Mouse (Mus musculus) neural tube, embryonic 13.5 days (tissue): ENCODE measurements around the gene Pagr1b. TPM values are rescaled to one million over a fixed set of nuclear protein-coding genes. Genes with fewer than 3 reads are reported as not detected.

Experiments
- ATAC-seq: fragments of 200-750 bp; cut with Nextera tagmentation; 2 replicates; pipeline ENCODE4 v1.8.0; 2017; ENCODE audit warnings: low read depth, mild to moderate bottlenecking, moderate TSS enrichment, moderate library complexity
- H3K27ac ChIP-seq: fragments of 300-500 bp; sonication (generic); replicated peaks from 2 replicates; pipeline ENCODE4 v1.5.1; 2015; ENCODE audit warnings: moderate library complexity, mild to moderate bottlenecking, inconsistent platforms
- H3K27me3 ChIP-seq: fragments of 300-500 bp; sonication (generic); 2 replicates; pipeline ENCODE4 v1.6.1; 2015; ENCODE audit warnings: mild to moderate bottlenecking, inconsistent platforms
- H3K36me3 ChIP-seq: fragments of 300-500 bp; sonication (generic); 2 replicates; pipeline ENCODE4 v1.6.1; 2015; ENCODE audit warnings: mild to moderate bottlenecking, inconsistent platforms
- H3K4me1 ChIP-seq: fragments of 300-500 bp; sonication (generic); replicated peaks from 2 replicates; pipeline ENCODE4 v1.6.1; 2015; ENCODE audit warnings: inconsistent platforms
- H3K4me2 ChIP-seq: fragments of 300-500 bp; sonication (generic); 2 replicates; pipeline ENCODE4 v1.6.1; 2015; ENCODE audit warnings: inconsistent platforms, mild to moderate bottlenecking, moderate library complexity
- H3K4me3 ChIP-seq: fragments of 300-500 bp; sonication (generic); 2 replicates; pipeline ENCODE4 v1.5.1; 2015; ENCODE audit warnings: mild to moderate bottlenecking, inconsistent platforms
- H3K9ac ChIP-seq: fragments of 300-500 bp; sonication (generic); 2 replicates; pipeline ENCODE4 v1.6.1; 2015; ENCODE audit warnings: moderate library complexity, mild to moderate bottlenecking, inconsistent platforms
- H3K9me3 ChIP-seq: fragments of 300-500 bp; sonication (generic); 2 replicates; pipeline ENCODE4 v1.6.1; 2016; ENCODE audit warnings: inconsistent platforms
- WGBS: fragments of 180-500 bp; shearing (Covaris S2); methylation state at CpG from one replicate; pipeline ENCODE4 v1.1.7; 2015; 5-methylcytosine and 5-hydroxymethylcytosine counted together
- microRNA-seq: library from miRNA; unstranded; fragments of <30 nt; microRNA quantifications from one replicate; pipeline ENCODE4, GENCODE M21; 2016
- polyA plus RNA-seq: library from polyadenylated mRNA; unstranded; fragments of >200 nt; fragmentation: Nextera tagmentation; extraction: Ambion mirVana; gene quantifications from 2 replicates; pipeline ENCODE4 v1.2.1, GENCODE M21; 2015

The Pagr1b gene
- polyA plus RNA-seq, 1 experiment from 2014 or later, result 0.50 TPM

DNA sequence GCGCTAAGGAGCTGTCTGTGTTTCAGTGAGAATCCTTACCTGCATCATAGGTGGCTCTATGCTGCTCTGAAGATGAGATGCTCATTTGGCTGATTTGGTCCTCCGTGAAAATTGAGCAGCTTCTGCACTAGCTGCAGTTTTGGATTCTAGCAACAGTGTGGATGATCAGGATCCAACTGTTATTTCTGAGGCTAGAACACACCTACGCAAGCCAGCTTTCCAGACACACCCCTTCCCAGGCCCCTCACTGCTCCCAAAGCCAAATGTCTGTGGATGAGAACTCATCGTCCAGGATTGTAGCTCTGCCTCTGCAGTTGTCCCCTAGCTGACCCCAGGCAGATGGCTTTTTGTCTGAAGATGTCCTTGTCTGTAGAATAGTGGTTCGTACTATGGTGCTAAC, 55.2 kb downstream of the Pagr1b start:
- Histone ChIP-seq H3K4me1 (no peaks in the 10 kb centered on the region), H3K27ac (no peak overlapping the region), H3K4me2 (no peak overlapping the region), H3K36me3 (peaks cover 92% of the 10 kb centered on the region), H3K9me3 (no peaks in the 10 kb centered on the region), H3K27me3 (peaks cover 39% of the 10 kb centered on the region), H3K4me3 (no peak overlapping the region), H3K9ac (no peak overlapping the region)
- no peak for ATAC-seq
- 82% methylated on average over 5 of the region's 5 CpGs for whole genome bisulfite sequencing

GRCm38 (mm10) chr7:126959780-126960179, 56.5 kb downstream of the Pagr1b start:
- H3K4me2 ChIP-seq, result no peak overlapping the region
- 52% methylated on average over 9 of the region's 9 CpGs for WGBS
- H3K36me3 ChIP-seq, result peaks cover 88% of the 10 kb centered on the region
- no peaks in the 10 kb centered on the region for H3K4me1 ChIP-seq
- H3K9me3 ChIP-seq, result no peaks in the 10 kb centered on the region
- H3K27me3 ChIP-seq, result peaks cover 39% of the 10 kb centered on the region
- ATAC-seq, result no peak
- H3K9ac ChIP-seq, result no peak overlapping the region
- H3K27ac ChIP-seq, result no peak overlapping the region
- H3K4me3 ChIP-seq, result no peak overlapping the region

DNA sequence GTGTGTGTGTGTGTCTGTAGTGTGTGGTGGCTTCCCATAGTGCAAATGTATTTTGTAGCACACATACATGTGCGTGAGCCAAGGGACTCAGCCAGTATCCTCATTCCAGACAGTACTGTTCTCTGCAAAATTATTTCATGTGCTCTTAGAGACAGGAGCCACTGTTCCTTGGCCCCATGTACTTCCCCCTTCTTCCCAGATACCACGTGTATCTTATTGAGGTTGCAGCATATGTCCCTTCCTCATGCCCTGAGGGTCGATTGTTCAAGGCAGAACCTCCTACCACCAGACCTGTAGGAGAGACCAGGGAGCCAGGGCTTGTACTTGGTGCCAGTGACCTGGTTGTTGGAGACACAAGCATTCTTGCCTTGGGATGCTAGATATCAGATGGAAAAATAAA, 61.2 kb downstream of the Pagr1b start:
- no peak overlapping the region for H3K4me2 ChIP-seq
- H3K4me3 ChIP-seq, result no peak overlapping the region
- 81% methylated on average over 3 of the region's 3 CpGs for WGBS
- H3K4me1 ChIP-seq, result peaks cover 43% of the 10 kb centered on the region
- peaks cover 56% of the 10 kb centered on the region for H3K36me3 ChIP-seq
- ATAC-seq, result no peak
- no peak overlapping the region; the same call in 1 of the 2 replicates for H3K9ac ChIP-seq
- H3K27me3 ChIP-seq, result peaks cover 23% of the 10 kb centered on the region
- no peaks in the 10 kb centered on the region for H3K9me3 ChIP-seq
- no peak overlapping the region for H3K27ac ChIP-seq

- Histone ChIP-seq H3K27me3 (peaks cover 25% of the 10 kb centered on the region), H3K4me1 (peaks cover 67% of the 10 kb centered on the region), H3K9ac (peak overlapping the region; percentile 78), H3K27ac (peak overlapping the region; percentile 94), H3K4me3 (peak overlapping the region; percentile 58), H3K9me3 (no peaks in the 10 kb centered on the region), H3K4me2 (peak overlapping the region; percentile 99), H3K36me3 (peaks cover 34% of the 10 kb centered on the region)
- no peak for ATAC-seq
- under 1% methylated on average over 8 of the region's 8 CpGs for WGBS
Observed at GRCm38 (mm10) chr7:126952646-126953045, 63.6 kb downstream of the Pagr1b start.

DNA sequence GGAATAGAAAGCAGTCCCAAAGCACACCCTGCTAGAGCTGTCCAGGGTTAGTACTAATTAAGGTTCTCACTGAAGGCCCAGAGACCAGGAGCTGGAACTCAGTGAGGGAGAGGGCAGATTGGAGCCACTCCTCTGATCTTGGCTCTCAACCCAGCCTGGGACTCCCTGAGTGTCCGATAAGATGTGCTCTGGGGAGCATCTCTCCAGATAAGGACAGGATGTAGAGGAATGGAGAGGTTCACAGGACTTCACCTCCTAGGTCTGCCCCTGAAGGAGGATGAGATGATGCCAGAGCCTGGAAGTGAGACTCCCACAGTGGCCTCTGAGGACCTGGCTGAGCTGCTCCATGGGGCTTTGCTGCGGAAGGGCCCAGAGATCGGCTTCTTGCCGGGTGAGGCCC, 64.5 kb downstream of the Pagr1b start:
- H3K27ac ChIP-seq, result peak overlapping the region; percentile 94
- peaks cover 75% of the 10 kb centered on the region for H3K4me1 ChIP-seq
- WGBS, result 21% methylated on average over 4 of the region's 4 CpGs
- H3K4me2 ChIP-seq, result peak overlapping the region; percentile 99
- H3K9ac ChIP-seq, result peak overlapping the region; percentile 78
- no peaks in the 10 kb centered on the region for H3K9me3 ChIP-seq
- H3K4me3 ChIP-seq, result peak overlapping the region; percentile 58
- H3K27me3 ChIP-seq, result peaks cover 25% of the 10 kb centered on the region
- ATAC-seq, result no peak
- peaks cover 31% of the 10 kb centered on the region for H3K36me3 ChIP-seq

Small RNA genes lying within 50 kb of the gene (microRNA-seq; reads per million reads assigned to microRNA genes)
- not detected for gene Gm44343

Other genes with a start within 250 kb of the Pagr1b start
- gene Ypel3, start 239.5 kb downstream of the Pagr1b start, polyA plus RNA-seq, result 204 and 215 TPM in 2 replicates
- gene Tbx6, start 235.0 kb downstream of the Pagr1b start, polyA plus RNA-seq, result 0.25 and 0.66 TPM in 2 replicates
- gene Ppp4c, start 224.0 kb downstream of the Pagr1b start, polyA plus RNA-seq, result 216 and 230 TPM in 2 replicates
- gene Fam57b, start 218.8 kb downstream of the Pagr1b start, polyA plus RNA-seq, result 36.8 and 40.6 TPM in 2 replicates
- not detected in 2 replicates for gene 4930451I11Rik, start 184.8 kb downstream of the Pagr1b start, polyA plus RNA-seq
- 8.2 and 9.5 TPM in 2 replicates for gene Doc2a, start 169.1 kb downstream of the Pagr1b start, polyA plus RNA-seq
- 19.0 and 19.9 TPM in 2 replicates for gene Hirip3, start 154.5 kb downstream of the Pagr1b start, polyA plus RNA-seq
- 74.3 and 79.1 TPM in 2 replicates for gene Ino80e, start 154.1 kb downstream of the Pagr1b start, polyA plus RNA-seq
- gene Taok2, start 131.8 kb downstream of the Pagr1b start, polyA plus RNA-seq, result 48.7 and 50.5 TPM in 2 replicates
- gene Tmem219, start 93.6 kb downstream of the Pagr1b start, polyA plus RNA-seq, result 25.3 and 25.7 TPM in 2 replicates
- gene Kctd13, start 87.6 kb downstream of the Pagr1b start, polyA plus RNA-seq, result 94.3 and 99.3 TPM in 2 replicates
- 5.6 and 6.6 TPM in 2 replicates for gene Asphd1, start 66.9 kb downstream of the Pagr1b start, polyA plus RNA-seq
- 34.7 and 35.1 TPM in 2 replicates for gene Sez6l2, start 65.9 kb downstream of the Pagr1b start, polyA plus RNA-seq
- gene Cdipt, start 40.6 kb downstream of the Pagr1b start, polyA plus RNA-seq, result 121 and 124 TPM in 2 replicates
- 1.2 and 1.4 TPM in 2 replicates for gene Cdiptos, start 40.4 kb downstream of the Pagr1b start, polyA plus RNA-seq
- gene Mvp, start 1.9 kb downstream of the Pagr1b start, polyA plus RNA-seq, result 6.6 and 7.2 TPM in 2 replicates
- gene Pagr1a, start 868 bp upstream of the Pagr1b start, polyA plus RNA-seq, result 49.5 and 50.4 TPM in 2 replicates
- gene Gm42742, start 4.6 kb upstream of the Pagr1b start, polyA plus RNA-seq, result 47.8 and 81.0 TPM in 2 replicates
- gene Prrt2, start 4.7 kb upstream of the Pagr1b start, polyA plus RNA-seq, result 22.0 TPM in 2 replicates
- gene Maz, start 10.6 kb upstream of the Pagr1b start, polyA plus RNA-seq, result 71.7 and 72.1 TPM in 2 replicates
- gene Kif22, start 26.0 kb upstream of the Pagr1b start, polyA plus RNA-seq, result 22.8 and 31.5 TPM in 2 replicates
- gene Zg16, start 70.8 kb upstream of the Pagr1b start, polyA plus RNA-seq, result not detected in 2 replicates
- 1.0 and 2.4 TPM in 2 replicates for gene AI467606, start 74.9 kb upstream of the Pagr1b start, polyA plus RNA-seq
- gene Qprt, start 105.7 kb upstream of the Pagr1b start, polyA plus RNA-seq, result 0.63 and 1.4 TPM in 2 replicates
- gene Spn, start 121.3 kb upstream of the Pagr1b start, polyA plus RNA-seq, result 0.08 and 0.10 TPM in 2 replicates
- gene Cd2bp2, start 179.6 kb upstream of the Pagr1b start, polyA plus RNA-seq, result 78.7 and 80.0 TPM in 2 replicates
- gene Tbc1d10b, start 192.0 kb upstream of the Pagr1b start, polyA plus RNA-seq, result 32.3 and 32.9 TPM in 2 replicates
- 27.7 and 63.1 TPM in 2 replicates for gene Mylpf, start 192.4 kb upstream of the Pagr1b start, polyA plus RNA-seq
- 54.7 and 58.0 TPM in 2 replicates for gene Zfp553, start 216.6 kb upstream of the Pagr1b start, polyA plus RNA-seq
- 16.2 and 23.7 TPM in 2 replicates for gene Sept1, start 216.6 kb upstream of the Pagr1b start, polyA plus RNA-seq
- gene Zfp771, start 227.8 kb upstream of the Pagr1b start, polyA plus RNA-seq, result 55.0 and 62.4 TPM in 2 replicates
- gene Dctpp1, start 244.2 kb upstream of the Pagr1b start, polyA plus RNA-seq, result 102 and 110 TPM in 2 replicates